ENCODE assay signal across 8 mouse cellular contexts in the genomic region with DNA sequence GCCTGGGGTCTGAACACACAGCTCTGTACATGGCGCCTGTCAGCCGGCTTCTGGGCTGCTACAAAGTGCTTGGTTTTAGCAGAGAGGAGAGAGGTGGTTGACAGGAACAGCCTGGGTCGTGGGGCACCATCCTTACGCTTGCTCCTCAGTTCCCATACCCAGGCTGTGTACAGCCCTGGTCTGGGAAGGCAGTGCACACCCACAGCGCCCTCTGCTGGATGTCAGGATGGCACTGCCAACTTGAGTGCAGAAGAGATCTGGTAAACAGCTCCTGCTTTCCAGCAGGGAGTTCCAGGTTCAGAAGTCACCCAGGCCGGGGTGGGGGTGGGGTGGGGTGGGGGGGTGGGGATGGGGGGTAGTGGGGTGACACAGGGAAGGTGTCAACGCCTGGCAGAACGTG.
DNase-seq lines count a peak whose midpoint lies in the region; ATAC-seq and TF ChIP-seq lines count a peak whose summit lies in the region.

No protein-coding gene starts in this region.

- H3K27ac ChIP-seq in forebrain, embryonic 15.5 days (replicated peaks), result no peak overlapping the region
- H3K27ac ChIP-seq in lung, postnatal 0 days (ENCODE audit: low read length), result no peak overlapping the region

- no peak for TF ChIP-seq EP300 in lung, postnatal 0 days (IDR thresholded peaks at IDR 0.05)

- peak; percentile 66 for DNase-seq in ES-CJ7 (ENCODE audit: low read depth, low spot score)
- DNase-seq in heart, postnatal 4 days, result peak; percentile 88
- DNase-seq in layer of hippocampus, adult 18-20 months (ENCODE audit: low spot score in 2 of 2), result peak; percentile 78 to 94
- peak; percentile 84 for DNase-seq in lung, postnatal 0 days (ENCODE audit: low spot score)
- DNase-seq in retina, postnatal 1 day, result peak; percentile 90
- DNase-seq in urinary bladder, postnatal 14 days (ENCODE audit: low spot score), result peak; percentile 84

- 0 out of 2 replicates have a peak, but pooled peaks cover 3% of the 10 kb centered on the region for H3K27me3 ChIP-seq in forebrain, embryonic 15.5 days
- no peaks in the 10 kb centered on the region for H3K27me3 ChIP-seq in lung, postnatal 0 days (replicated peaks; ENCODE audit: insufficient read depth, low read length)

- TF ChIP-seq CTCF in lung, postnatal 0 days (IDR thresholded peaks at IDR 0.05), result peak; percentile 96

- H3K4me1 ChIP-seq in forebrain, embryonic 15.5 days, result 0 out of 2 replicates have a peak, but pooled peaks cover 2% of the 10 kb centered on the region
- H3K4me1 ChIP-seq in lung, postnatal 0 days (ENCODE audit: insufficient read depth, low read depth, low read length), result no peaks in the 10 kb centered on the region

- 8% methylated on average over 7 of the region's 8 CpGs for WGBS in forebrain, embryonic 15.5 days
- 6% methylated on average over 8 of the region's 8 CpGs for WGBS in lung, postnatal 0 days

- H3K9ac ChIP-seq in forebrain, embryonic 15.5 days (replicated peaks), result no peak overlapping the region
- no peak overlapping the region for H3K9ac ChIP-seq in lung, postnatal 0 days (replicated peaks; ENCODE audit: low read depth)

- H3K4me2 ChIP-seq in forebrain, embryonic 15.5 days (replicated peaks), result no peak overlapping the region
- no peak overlapping the region for H3K4me2 ChIP-seq in lung, postnatal 0 days (replicated peaks; ENCODE audit: low read depth, low read length)

- ATAC-seq in cerebellum, adult (ENCODE audit: insufficient number of reproducible peaks, low FRiP score, low TSS enrichment), result peak; percentile 70; the same call in 1 of the 2 replicates
- peak; percentile 93 for ATAC-seq in forebrain, embryonic 15.5 days (replicated peaks)
- ATAC-seq in lung, postnatal 0 days, result peak; percentile 90

- no peak overlapping the region for H3K4me3 ChIP-seq in forebrain, embryonic 15.5 days
- no peak overlapping the region for H3K4me3 ChIP-seq in lung, postnatal 0 days (ENCODE audit: low read depth, low read length)

- H3K9me3 ChIP-seq in forebrain, embryonic 15.5 days, result no peaks in the 10 kb centered on the region
- H3K9me3 ChIP-seq in lung, postnatal 0 days (ENCODE audit: low read length), result no peaks in the 10 kb centered on the region

- H3K36me3 ChIP-seq in forebrain, embryonic 15.5 days, result no peaks in the 10 kb centered on the region
- H3K36me3 ChIP-seq in lung, postnatal 0 days (ENCODE audit: insufficient read depth, low read length), result no peaks in the 10 kb centered on the region
